Mouse (Mus musculus) left cerebral cortex, postnatal 14 days (tissue): ENCODE results near the gene Olfr523. TPM values are rescaled to one million over a fixed set of nuclear protein-coding genes. Genes with fewer than 3 reads are reported as not detected.

ENCODE experiments used
- DNase-seq, 2 experiments: peaks; one replicate each; pipeline ENCODE4 v3.0.0; 2021 to 2022; ENCODE audit warnings: low spot score in 2 of 2, mixed read lengths in 1 of 2
- intact Hi-C: fragments of 180-260 bp; cut with DNase I; formaldehyde crosslinking; loops from one replicate; pipeline ENCODE4 v1.15.1; 2025
- total RNA-seq, 2 experiments: library from RNA; stranded (reverse); gene quantifications; 2 replicates each; pipeline ENCODE4 v1.2.3; 2021

The Olfr523 gene
- total RNA-seq, 2 experiments from 2014 or later, result 0.11 TPM; not detected in 1

GRCm38 (mm10) chr7:140169386-140169785 lies 3.6 kb upstream of the Olfr523 start:
- no peak for DNase-seq
- intact Hi-C loops, result no loop called here

- DNase-seq, result no peak
- intact Hi-C loops, result no loop called here
Observed at GRCm38 (mm10) chr7:140170863-140171262, 2.2 kb upstream of the Olfr523 start.

GRCm38 (mm10) chr7:140179176-140179575 lies 6.2 kb downstream of the Olfr523 start:
- DNase-seq, result no peak
- intact Hi-C loops, result no loop called here

- no peak for DNase-seq
- intact Hi-C loops, result no loop called here
Observed at GRCm38 (mm10) chr7:140180692-140181091, 7.7 kb downstream of the Olfr523 start.

- intact Hi-C loops, result no loop called here
- DNase-seq, result no peak
Observed at GRCm38 (mm10) chr7:140184206-140184605, 11.2 kb downstream of the Olfr523 start.

GRCm38 (mm10) chr7:140186646-140187620 lies 13.9 kb downstream of the Olfr523 start:
- peak in 1 of 2 experiments; percentile 34 for DNase-seq
- intact Hi-C loops, result loop anchor here (5.0 kb wide), 1 partner anchor 640 kb away; no protein-coding TSS in a partner anchor

- DNase-seq, result peak in 1 of 2 experiments; percentile 28
- intact Hi-C loops, result loop anchor here (5.0 kb wide), 1 partner anchor 639 kb away; no protein-coding TSS in a partner anchor
Observed at GRCm38 (mm10) chr7:140187721-140188390, 14.8 kb downstream of the Olfr523 start.

- DNase-seq, result peak in 1 of 2 experiments; percentile 34
- intact Hi-C loops, result loop anchor here (5.0 kb wide), 1 partner anchor 639 kb away; no protein-coding TSS in a partner anchor
Observed at GRCm38 (mm10) chr7:140188391-140189328, 15.6 kb downstream of the Olfr523 start.

GRCm38 (mm10) chr7:140190435-140190834 lies 17.4 kb downstream of the Olfr523 start:
- intact Hi-C loops, result no loop called here
- DNase-seq, result no peak

GRCm38 (mm10) chr7:140192445-140192844 lies 19.4 kb downstream of the Olfr523 start:
- intact Hi-C loops, result no loop called here
- no peak for DNase-seq

GRCm38 (mm10) chr7:140192851-140193250 lies 19.8 kb downstream of the Olfr523 start:
- DNase-seq, result no peak
- intact Hi-C loops, result no loop called here

- intact Hi-C loops, result no loop called here
- DNase-seq, result no peak
Observed at GRCm38 (mm10) chr7:140194031-140194430, 21.0 kb downstream of the Olfr523 start.

GRCm38 (mm10) chr7:140196002-140196401 lies 23.0 kb downstream of the Olfr523 start:
- intact Hi-C loops, result no loop called here
- DNase-seq, result no peak

- intact Hi-C loops, result no loop called here
- DNase-seq, result no peak
Observed at GRCm38 (mm10) chr7:140201090-140201489, 28.1 kb downstream of the Olfr523 start.

GRCm38 (mm10) chr7:140205864-140206263 lies 32.8 kb downstream of the Olfr523 start, which contains the start of gene Olfr524:
TSS of gene Olfr524 (minus strand) at chr7:140205964.
- intact Hi-C loops, result no loop called here

GRCm38 (mm10) chr7:140206904-140207303 lies 33.9 kb downstream of the Olfr523 start:
- intact Hi-C loops, result no loop called here
- no peak for DNase-seq

More at GRCm38 (mm10) chr7:140205864-140206263, 32.8 kb downstream of the Olfr523 start, which contains the start of gene Olfr524:
- DNase-seq, result no peak

- intact Hi-C loops, result no loop called here
- DNase-seq, result no peak
Observed at GRCm38 (mm10) chr7:140208153-140208552, 35.1 kb downstream of the Olfr523 start.

GRCm38 (mm10) chr7:140208677-140209076 lies 35.7 kb downstream of the Olfr523 start:
- intact Hi-C loops, result no loop called here
- no peak for DNase-seq

GRCm38 (mm10) chr7:140213841-140214240 lies 40.8 kb downstream of the Olfr523 start:
- no peak for DNase-seq
- intact Hi-C loops, result no loop called here
